Mouse (Mus musculus): ENCODE measurements around the gene Tm4sf20. TPM values are rescaled to one million over a fixed set of nuclear protein-coding genes. Genes with fewer than 3 reads are reported as not detected.

The Tm4sf20 gene
- polyA plus RNA-seq (2014; fragmentation: Nextera tagmentation; extraction: Ambion mirVana): 0.12 TPM in 1 of 2 replicates, not detected in the other

GRCm38 (mm10) chr1:82768269-82768668, at the start of gene Tm4sf20:
Gene Tm4sf20 (minus strand): TSS chr1:82768461.
- Histone ChIP-seq H3K27me3 (replicated peaks; ENCODE audit: control insufficient read depth, insufficient read depth, low read length) (no peaks in the 10 kb centered on the region), H3K4me3 (ENCODE audit: low read depth, low read length) (no peak within 1 kb of the TSS), H3K9ac (ENCODE audit: low read depth, low read length) (no peak within 1 kb of the TSS), H3K9me3 (ENCODE audit: control insufficient read depth, low read length) (no peaks in the 10 kb centered on the region), H3K4me2 (no peak within 1 kb of the TSS), H3K27ac (ENCODE audit: low read depth, low read length) (no peak within 1 kb of the TSS), H3K36me3 (ENCODE audit: control insufficient read depth, insufficient read depth, low read length) (no peaks in the 10 kb centered on the region), H3K4me1 (replicated peaks; ENCODE audit: control insufficient read depth, insufficient read depth, low read length) (no peaks in the 10 kb centered on the region)
- DNase-seq (ENCODE audit: low spot score): no peak
- ATAC-seq (replicated peaks; ENCODE audit: low FRiP score): no peak
- 62% methylated on average over 5 of the region's 5 CpGs for WGBS

DNA sequence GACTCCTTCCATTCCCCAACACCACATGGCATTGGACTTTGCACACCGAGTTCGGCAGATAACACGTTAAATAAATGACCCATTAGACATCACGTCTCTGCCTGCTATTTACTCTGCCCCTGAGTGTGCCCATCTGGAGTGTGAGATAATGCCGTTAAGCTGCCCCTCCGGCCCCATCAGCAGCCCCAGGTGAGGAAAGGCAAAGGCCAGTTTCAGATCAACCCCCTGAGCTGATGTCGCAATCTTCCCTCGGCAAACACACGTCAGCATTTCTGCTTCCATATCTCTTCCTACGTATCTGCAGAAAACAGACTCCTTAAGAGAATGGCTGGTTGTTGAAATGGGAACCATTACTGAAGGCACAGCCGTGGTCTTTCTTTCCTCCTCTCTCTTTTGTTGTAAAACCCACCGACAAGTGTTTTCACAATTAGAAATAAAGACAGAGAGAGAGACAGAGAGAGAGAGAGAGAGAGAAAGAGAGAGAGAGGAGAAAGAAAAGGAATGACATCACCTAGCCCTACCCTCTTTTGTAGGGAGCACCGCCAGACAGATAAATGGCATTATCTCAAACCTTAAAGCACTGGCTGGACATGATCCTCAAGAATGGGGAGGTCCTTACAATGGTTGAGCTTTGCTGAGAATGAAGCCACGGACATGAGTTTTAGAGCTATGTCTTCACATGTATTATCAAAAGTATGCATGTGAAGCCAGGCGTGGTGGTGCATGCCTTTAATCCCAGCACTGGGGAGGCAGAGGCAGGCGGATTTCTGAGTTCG, 47.9 kb upstream of the Tm4sf20 start:
- Histone ChIP-seq H3K4me3 (ENCODE audit: low read depth, low read length) (peak overlapping the region; percentile 17; the same call in 1 of the 2 replicates), H3K36me3 (ENCODE audit: control insufficient read depth, insufficient read depth, low read length) (no peaks in the 10 kb centered on the region), H3K9me3 (ENCODE audit: control insufficient read depth, low read length) (no peaks in the 10 kb centered on the region), H3K4me2 (peak overlapping the region; percentile 59), H3K4me1 (replicated peaks; ENCODE audit: control insufficient read depth, insufficient read depth, low read length) (peaks cover 31% of the 10 kb centered on the region), H3K9ac (ENCODE audit: low read depth, low read length) (peak overlapping the region; percentile 56), H3K27ac (ENCODE audit: low read depth, low read length) (peak overlapping the region; percentile 87), H3K27me3 (replicated peaks; ENCODE audit: control insufficient read depth, insufficient read depth, low read length) (no peaks in the 10 kb centered on the region)
- peak; percentile 62 for DNase-seq (ENCODE audit: low spot score)
- 26% methylated on average over 17 of the region's 17 CpGs for WGBS
- ATAC-seq (replicated peaks; ENCODE audit: low FRiP score): peak; percentile 94

GRCm38 (mm10) chr1:82811766-82812165, 43.5 kb upstream of the Tm4sf20 start:
- Histone ChIP-seq H3K27me3 (replicated peaks; ENCODE audit: control insufficient read depth, insufficient read depth, low read length) (no peaks in the 10 kb centered on the region), H3K4me2 (no peak overlapping the region), H3K27ac (ENCODE audit: low read depth, low read length) (no peak overlapping the region), H3K4me1 (replicated peaks; ENCODE audit: control insufficient read depth, insufficient read depth, low read length) (peaks cover 11% of the 10 kb centered on the region), H3K4me3 (ENCODE audit: low read depth, low read length) (no peak overlapping the region), H3K36me3 (ENCODE audit: control insufficient read depth, insufficient read depth, low read length) (no peaks in the 10 kb centered on the region), H3K9me3 (ENCODE audit: control insufficient read depth, low read length) (no peaks in the 10 kb centered on the region), H3K9ac (ENCODE audit: low read depth, low read length) (no peak overlapping the region)
- ATAC-seq (replicated peaks; ENCODE audit: low FRiP score): no peak
- 77% methylated on average over 1 of the region's 1 CpGs for WGBS
- no peak for DNase-seq (ENCODE audit: low spot score)

DNA sequence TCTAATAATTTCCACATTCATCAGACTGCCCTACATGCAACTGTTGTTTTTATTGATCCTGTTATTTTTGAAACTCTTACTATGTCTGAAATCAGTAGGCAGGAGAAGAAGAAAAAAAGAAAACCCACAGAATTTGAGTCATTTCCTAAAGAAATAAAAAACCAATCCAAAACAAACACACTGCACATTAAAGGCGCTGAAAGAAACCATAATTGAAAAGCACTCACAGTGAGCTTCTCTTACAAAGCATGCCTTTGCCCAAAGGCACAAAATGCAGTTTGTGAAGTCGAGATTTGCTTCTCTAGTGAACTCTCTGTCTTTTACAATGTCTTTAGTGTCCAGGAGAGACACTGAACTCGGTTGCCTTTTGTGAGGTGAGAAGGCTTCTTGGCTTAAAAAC, 40.3 kb upstream of the Tm4sf20 start:
- no peak for DNase-seq (ENCODE audit: low spot score)
- Histone ChIP-seq H3K4me3 (ENCODE audit: low read depth, low read length) (no peak overlapping the region), H3K9me3 (ENCODE audit: control insufficient read depth, low read length) (no peaks in the 10 kb centered on the region), H3K4me2 (no peak overlapping the region), H3K4me1 (replicated peaks; ENCODE audit: control insufficient read depth, insufficient read depth, low read length) (no peaks in the 10 kb centered on the region), H3K27ac (ENCODE audit: low read depth, low read length) (no peak overlapping the region), H3K27me3 (replicated peaks; ENCODE audit: control insufficient read depth, insufficient read depth, low read length) (no peaks in the 10 kb centered on the region), H3K36me3 (ENCODE audit: control insufficient read depth, insufficient read depth, low read length) (no peaks in the 10 kb centered on the region), H3K9ac (ENCODE audit: low read depth, low read length) (no peak overlapping the region)
- ATAC-seq (replicated peaks; ENCODE audit: low FRiP score): no peak
- 70% methylated on average over 3 of the region's 3 CpGs for WGBS

- 83% methylated on average over 7 of the region's 7 CpGs for WGBS
- no peak overlapping the region for H3K4me2 ChIP-seq
- H3K9ac ChIP-seq (ENCODE audit: low read depth, low read length): no peak overlapping the region
- H3K9me3 ChIP-seq (ENCODE audit: control insufficient read depth, low read length): no peaks in the 10 kb centered on the region
- no peak for DNase-seq (ENCODE audit: low spot score)
- H3K4me1 ChIP-seq (replicated peaks; ENCODE audit: control insufficient read depth, insufficient read depth, low read length): no peaks in the 10 kb centered on the region
- no peaks in the 10 kb centered on the region for H3K27me3 ChIP-seq (replicated peaks; ENCODE audit: control insufficient read depth, insufficient read depth, low read length)
- no peak for ATAC-seq (replicated peaks; ENCODE audit: low FRiP score)
- no peaks in the 10 kb centered on the region for H3K36me3 ChIP-seq (ENCODE audit: control insufficient read depth, insufficient read depth, low read length)
- no peak overlapping the region for H3K27ac ChIP-seq (ENCODE audit: low read depth, low read length)
- no peak overlapping the region for H3K4me3 ChIP-seq (ENCODE audit: low read depth, low read length)
These were observed 38.9 kb upstream of the Tm4sf20 start for GRCm38 (mm10) chr1:82807206-82807605.

DNA sequence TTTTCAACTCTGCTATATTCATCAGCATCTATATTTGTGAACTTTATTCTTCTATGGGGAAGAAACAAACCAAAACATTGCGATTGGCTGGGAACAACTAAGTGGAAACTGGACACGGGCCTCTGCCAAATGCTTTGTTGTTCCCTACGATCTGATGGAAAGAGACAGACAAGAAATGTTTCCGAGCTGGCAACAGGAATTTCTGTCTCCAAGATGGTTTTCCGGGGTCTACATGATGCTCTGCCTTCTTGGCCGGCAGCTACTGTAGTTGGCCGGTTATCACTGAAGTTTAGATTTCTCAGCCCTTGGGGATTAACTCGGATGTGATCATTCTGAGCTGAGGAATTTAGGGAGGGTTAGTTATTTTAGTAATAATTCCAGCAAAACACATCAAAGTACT, 38.1 kb upstream of the Tm4sf20 start:
- no peaks in the 10 kb centered on the region for H3K4me1 ChIP-seq (replicated peaks; ENCODE audit: control insufficient read depth, insufficient read depth, low read length)

DNA sequence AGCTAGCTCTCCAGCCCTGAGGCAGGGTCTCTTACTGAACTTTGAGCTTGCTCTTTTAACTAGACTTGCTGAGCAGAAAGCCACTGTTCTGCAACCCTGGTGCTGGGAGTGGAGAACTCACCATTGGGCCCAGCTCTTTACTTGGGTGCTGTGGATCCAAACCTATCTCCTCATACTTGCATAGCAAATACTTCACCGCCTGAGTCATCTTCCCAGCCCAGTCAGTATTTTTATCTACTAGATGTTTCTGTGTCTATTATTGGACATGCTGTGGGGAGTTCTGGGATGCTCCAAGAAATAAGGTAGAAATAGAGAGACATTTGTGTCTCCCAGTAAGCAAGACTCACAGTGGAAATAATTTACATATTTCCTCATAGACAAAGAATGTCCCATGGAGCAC, 35.8 kb upstream of the Tm4sf20 start:
- Histone ChIP-seq H3K4me3 (ENCODE audit: low read depth, low read length) (no peak overlapping the region), H3K27me3 (replicated peaks; ENCODE audit: control insufficient read depth, insufficient read depth, low read length) (no peaks in the 10 kb centered on the region), H3K9me3 (ENCODE audit: control insufficient read depth, low read length) (no peaks in the 10 kb centered on the region), H3K9ac (ENCODE audit: low read depth, low read length) (no peak overlapping the region), H3K36me3 (ENCODE audit: control insufficient read depth, insufficient read depth, low read length) (no peaks in the 10 kb centered on the region), H3K27ac (ENCODE audit: low read depth, low read length) (no peak overlapping the region), H3K4me1 (replicated peaks; ENCODE audit: control insufficient read depth, insufficient read depth, low read length) (no peaks in the 10 kb centered on the region), H3K4me2 (no peak overlapping the region)
- DNase-seq (ENCODE audit: low spot score) (no peak), ATAC-seq (replicated peaks; ENCODE audit: low FRiP score) (peak; percentile 12; the same call in 1 of the 2 replicates)
- WGBS: 94% methylated on average over 1 of the region's 1 CpGs

More for the DNA sequence above, 38.1 kb upstream of the Tm4sf20 start:
- Histone ChIP-seq H3K4me3 (ENCODE audit: low read depth, low read length) (no peak overlapping the region), H3K9me3 (ENCODE audit: control insufficient read depth, low read length) (no peaks in the 10 kb centered on the region), H3K27me3 (replicated peaks; ENCODE audit: control insufficient read depth, insufficient read depth, low read length) (no peaks in the 10 kb centered on the region), H3K4me2 (no peak overlapping the region), H3K36me3 (ENCODE audit: control insufficient read depth, insufficient read depth, low read length) (no peaks in the 10 kb centered on the region), H3K27ac (ENCODE audit: low read depth, low read length) (no peak overlapping the region), H3K9ac (ENCODE audit: low read depth, low read length) (no peak overlapping the region)
- DNase-seq (ENCODE audit: low spot score): no peak
- no peak for ATAC-seq (replicated peaks; ENCODE audit: low FRiP score)
- WGBS: 84% methylated on average over 8 of the region's 8 CpGs

GRCm38 (mm10) chr1:82803608-82804007, 35.3 kb upstream of the Tm4sf20 start:
- Histone ChIP-seq H3K9me3 (ENCODE audit: control insufficient read depth, low read length) (no peaks in the 10 kb centered on the region), H3K4me1 (replicated peaks; ENCODE audit: control insufficient read depth, insufficient read depth, low read length) (no peaks in the 10 kb centered on the region), H3K4me3 (ENCODE audit: low read depth, low read length) (no peak overlapping the region), H3K36me3 (ENCODE audit: control insufficient read depth, insufficient read depth, low read length) (no peaks in the 10 kb centered on the region), H3K27ac (ENCODE audit: low read depth, low read length) (no peak overlapping the region), H3K9ac (ENCODE audit: low read depth, low read length) (no peak overlapping the region), H3K27me3 (replicated peaks; ENCODE audit: control insufficient read depth, insufficient read depth, low read length) (no peaks in the 10 kb centered on the region), H3K4me2 (no peak overlapping the region)
- DNase-seq (ENCODE audit: low spot score) (no peak), ATAC-seq (replicated peaks; ENCODE audit: low FRiP score) (peak; percentile 78)
- 58% methylated on average over 7 of the region's 7 CpGs for WGBS
